Mouse (Mus musculus) CH12.LX (cell line): ENCODE results near the gene Cntrl. TPM values are rescaled to one million over a fixed set of nuclear protein-coding genes. Genes with fewer than 3 reads are reported as not detected.

Experiments
- DNase-seq: peaks from one replicate; pipeline ENCODE4 v3.0.0-alpha.2; 2013; ENCODE audit errors: extremely low read depth
- H3K27ac ChIP-seq: 2 replicates; pipeline ENCODE4 v1.5.1; 2012; ENCODE audit warnings: low read depth, mild to moderate bottlenecking, control low read depth, moderate library complexity; ENCODE audit not compliant: insufficient read depth
- H3K27me3 ChIP-seq: replicated peaks from 2 replicates; pipeline ENCODE3; 2012; ENCODE audit warnings: inconsistent platforms
- H3K36me3 ChIP-seq, 2 experiments: replicated peaks in 1 of 2; 2 replicates each; pipeline versions ENCODE3 to v1.6.1; 2012; ENCODE audit warnings: inconsistent platforms in 1 of 2, low read length in 1 of 2, mild to moderate bottlenecking in 1 of 2, mixed read lengths in 1 of 2, moderate library complexity in 1 of 2; ENCODE audit not compliant: control insufficient read depth in 1 of 2, insufficient read depth in 1 of 2
- H3K4me1 ChIP-seq, 2 experiments: 2 replicates each; pipeline ENCODE4 v1.6.1; 2012; ENCODE audit warnings: inconsistent platforms in 1 of 2, moderate library complexity in 1 of 2; ENCODE audit not compliant: insufficient read depth in 2 of 2, control insufficient read depth in 1 of 2
- H3K4me2 ChIP-seq: 2 replicates; pipeline ENCODE4 v1.6.1; 2012; ENCODE audit warnings: low read depth, mild to moderate bottlenecking, control low read depth; ENCODE audit not compliant: poor library complexity, insufficient read depth, severe bottlenecking
- H3K4me3 ChIP-seq, 3 experiments: fragments of 150-350 bp in 1 of 3; sonication (generic) in 1 of 3; replicated peaks in 1 of 3; 2 replicates each; pipeline versions ENCODE3 to v1.5.1; 2011 to 2012; ENCODE audit warnings: low read depth in 2 of 3, low read length in 2 of 3, mild to moderate bottlenecking in 2 of 3, moderate library complexity in 2 of 3, control low read depth in 1 of 3, improper control_type of control experiment in 1 of 3, inconsistent platforms in 1 of 3, mixed read lengths in 1 of 3; ENCODE audit not compliant: poor library complexity in 1 of 3
- H3K79me2 ChIP-seq: replicated peaks from 2 replicates; pipeline ENCODE4 v1.6.1; 2012; ENCODE audit warnings: mild to moderate bottlenecking, moderate library complexity; ENCODE audit not compliant: control insufficient read depth, poor library complexity, insufficient read depth, severe bottlenecking; ENCODE audit errors: extremely low read depth
- H3K9ac ChIP-seq: 2 replicates; pipeline ENCODE4 v1.6.1; 2012; ENCODE audit warnings: low read depth, mild to moderate bottlenecking, control low read depth, moderate library complexity; ENCODE audit not compliant: insufficient read depth
- H3K9me3 ChIP-seq: replicated peaks from 2 replicates; pipeline ENCODE3; 2012; ENCODE audit warnings: low read length, inconsistent platforms, mixed read lengths
- BHLHE40 ChIP-seq: IDR thresholded peaks from 2 replicates; pipeline ENCODE4 v1.6.1; 2011; ENCODE audit warnings: mild to moderate bottlenecking, low read depth, low read length, improper control_type of control experiment
- CHD1 ChIP-seq: IDR thresholded peaks from 2 replicates; pipeline ENCODE4 v1.6.1; 2012; ENCODE audit warnings: low read depth, low read length, improper control_type of control experiment, inconsistent platforms
- CTCF ChIP-seq, 2 experiments: IDR thresholded peaks in 1 of 2; conservative IDR thresholded peaks in 1 of 2; 2 replicates each; pipeline ENCODE4 v1.5.1; 2011 to 2012; ENCODE audit warnings: low read depth in 2 of 2, low read length in 2 of 2, improper control_type of control experiment in 1 of 2, inconsistent platforms in 1 of 2, mild to moderate bottlenecking in 1 of 2, moderate library complexity in 1 of 2
- E2F4 ChIP-seq: IDR thresholded peaks from 2 replicates; pipeline ENCODE4 v1.6.1; 2011; ENCODE audit warnings: low read depth, low read length, improper control_type of control experiment; ENCODE audit not compliant: insufficient replicate concordance
- EP300 ChIP-seq: IDR thresholded peaks from 2 replicates; pipeline ENCODE4 v1.6.1; 2011; ENCODE audit warnings: low read length, improper control_type of control experiment
- ETS1 ChIP-seq: conservative IDR thresholded peaks from 2 replicates; pipeline ENCODE4 v1.6.1; 2012; ENCODE audit warnings: low read depth, mild to moderate bottlenecking, inconsistent platforms, low read length, improper control_type of control experiment, moderate library complexity
- HCFC1 ChIP-seq: IDR thresholded peaks from 2 replicates; pipeline ENCODE4 v1.6.1; 2012; ENCODE audit warnings: low read depth, mild to moderate bottlenecking, inconsistent platforms, low read length, improper control_type of control experiment
- IRF4 ChIP-seq: IDR thresholded peaks from 2 replicates; pipeline ENCODE4 v1.6.1; 2014; ENCODE audit warnings: low read depth, mild to moderate bottlenecking, inconsistent platforms, low read length, improper control_type of control experiment
- JUN ChIP-seq: IDR thresholded peaks from 2 replicates; pipeline ENCODE4 v1.6.1; 2011; ENCODE audit warnings: low read depth, mild to moderate bottlenecking, low read length, improper control_type of control experiment, moderate library complexity; ENCODE audit not compliant: insufficient read depth
- KAT2A ChIP-seq: IDR thresholded peaks from 2 replicates; pipeline ENCODE4 v1.6.1; 2012; ENCODE audit warnings: low read length, improper control_type of control experiment, inconsistent platforms; ENCODE audit not compliant: insufficient replicate concordance
- MAFK ChIP-seq: IDR thresholded peaks from 2 replicates; pipeline ENCODE4 v1.6.1; 2011; ENCODE audit warnings: low read length, improper control_type of control experiment; ENCODE audit not compliant: insufficient replicate concordance
- MAX ChIP-seq: IDR thresholded peaks from 2 replicates; pipeline ENCODE4 v1.6.1; 2011; ENCODE audit warnings: low read length, improper control_type of control experiment
- MAZ ChIP-seq: IDR thresholded peaks from 2 replicates; pipeline ENCODE4 v1.6.1; 2012; ENCODE audit warnings: low read depth, mild to moderate bottlenecking, inconsistent platforms, low read length, improper control_type of control experiment, moderate library complexity
- MEF2A ChIP-seq: IDR thresholded peaks from 2 replicates; pipeline ENCODE4 v1.6.1; 2014; ENCODE audit warnings: low read depth, mild to moderate bottlenecking, inconsistent platforms, low read length, improper control_type of control experiment, borderline replicate concordance
- MXI1 ChIP-seq: IDR thresholded peaks from 2 replicates; pipeline ENCODE4 v1.6.1; 2011; ENCODE audit warnings: mild to moderate bottlenecking, low read depth, low read length, improper control_type of control experiment
- NRF1 ChIP-seq: IDR thresholded peaks from 2 replicates; pipeline ENCODE4 v1.6.1; 2014; ENCODE audit warnings: low read depth, mild to moderate bottlenecking, inconsistent platforms, low read length, improper control_type of control experiment, moderate library complexity
- POLR2A ChIP-seq: IDR thresholded peaks from 2 replicates; pipeline ENCODE4 v1.6.1; 2011; ENCODE audit warnings: low read depth, mild to moderate bottlenecking, improper control_type of control experiment, low read length
- POLR2AphosphoS2 ChIP-seq: IDR thresholded peaks from 2 replicates; pipeline ENCODE4 v1.6.1; 2011; ENCODE audit warnings: low read depth, low read length, improper control_type of control experiment
- RAD21 ChIP-seq: IDR thresholded peaks from 2 replicates; pipeline ENCODE4 v1.6.1; 2011; ENCODE audit warnings: low read depth, mild to moderate bottlenecking, low read length, improper control_type of control experiment, moderate library complexity
- RCOR1 ChIP-seq: conservative IDR thresholded peaks from 2 replicates; pipeline ENCODE4 v1.6.1; 2012; ENCODE audit warnings: low read depth, mild to moderate bottlenecking, inconsistent platforms, low read length, improper control_type of control experiment
- SIN3A ChIP-seq: IDR thresholded peaks from 2 replicates; pipeline ENCODE4 v1.6.1; 2012; ENCODE audit warnings: low read length, improper control_type of control experiment, inconsistent platforms
- SMC3 ChIP-seq: IDR thresholded peaks from 2 replicates; pipeline ENCODE4 v1.6.1; 2011; ENCODE audit warnings: low read depth, low read length, improper control_type of control experiment
- TBP ChIP-seq: conservative IDR thresholded peaks from 2 replicates; pipeline ENCODE4 v1.6.1; 2011; ENCODE audit warnings: low read depth, low read length, improper control_type of control experiment
- TCF12 ChIP-seq: IDR thresholded peaks from 2 replicates; pipeline ENCODE4 v1.6.1; 2014; ENCODE audit warnings: low read depth, mild to moderate bottlenecking, inconsistent platforms, low read length, improper control_type of control experiment
- UBTF ChIP-seq: IDR thresholded peaks from 2 replicates; pipeline ENCODE4 v1.6.1; 2012; ENCODE audit warnings: low read depth, mild to moderate bottlenecking, inconsistent platforms, low read length, improper control_type of control experiment, moderate library complexity
- USF2 ChIP-seq: conservative IDR thresholded peaks from 2 replicates; pipeline ENCODE4 v1.6.1; 2011; ENCODE audit warnings: low read depth, low read length, improper control_type of control experiment
- ZC3H11A ChIP-seq: IDR thresholded peaks from 2 replicates; pipeline ENCODE4 v1.6.1; 2012; ENCODE audit warnings: low read depth, mild to moderate bottlenecking, inconsistent platforms, low read length, improper control_type of control experiment
- ZMIZ1 ChIP-seq: IDR thresholded peaks from 2 replicates; pipeline ENCODE4 v1.6.1; 2012; ENCODE audit warnings: low read depth, mild to moderate bottlenecking, inconsistent platforms, low read length, improper control_type of control experiment
- dilution Hi-C: fragments of 300-500 bp; cut with MboI; formaldehyde crosslinking; loops from 2 replicates; pipeline ENCODE4 v1.14.3; 2020; ENCODE audit warnings: low sequenced_read_pairs; ENCODE audit not compliant: extremely low pct_unique_long_range_greater_than_20kb, extremely low pct_ligation_motif_present
- in situ Hi-C: fragments of 300-500 bp; cut with MboI; formaldehyde crosslinking; loops from 3 replicates; pipeline ENCODE4 v1.14.3; 2019; ENCODE audit warnings: low sequenced_read_pairs, low pct_ligation_motif_present, low pct_unique_long_range_greater_than_20kb, mixed read lengths
- polyA plus RNA-seq: library from polyadenylated mRNA; unstranded; fragments of >175 nt; gene quantifications from 2 replicates; pipeline ENCODE4 v1.2.1, GENCODE M21; 2012; ENCODE audit warnings: low read depth; ENCODE audit not compliant: insufficient read length
- total RNA-seq, 2 experiments: library from RNA; depleted of rRNA; stranded (reverse); fragments of 300-350 nt in 1 of 2; fragments of >200 nt in 1 of 2; gene quantifications; 2 replicates each; pipeline ENCODE4 v1.2.3; 2012 to 2014

Cntrl gene
- total and polyA plus RNA-seq, 3 experiments, result 55.6 to 69.7 (median 64.5) TPM

DNA sequence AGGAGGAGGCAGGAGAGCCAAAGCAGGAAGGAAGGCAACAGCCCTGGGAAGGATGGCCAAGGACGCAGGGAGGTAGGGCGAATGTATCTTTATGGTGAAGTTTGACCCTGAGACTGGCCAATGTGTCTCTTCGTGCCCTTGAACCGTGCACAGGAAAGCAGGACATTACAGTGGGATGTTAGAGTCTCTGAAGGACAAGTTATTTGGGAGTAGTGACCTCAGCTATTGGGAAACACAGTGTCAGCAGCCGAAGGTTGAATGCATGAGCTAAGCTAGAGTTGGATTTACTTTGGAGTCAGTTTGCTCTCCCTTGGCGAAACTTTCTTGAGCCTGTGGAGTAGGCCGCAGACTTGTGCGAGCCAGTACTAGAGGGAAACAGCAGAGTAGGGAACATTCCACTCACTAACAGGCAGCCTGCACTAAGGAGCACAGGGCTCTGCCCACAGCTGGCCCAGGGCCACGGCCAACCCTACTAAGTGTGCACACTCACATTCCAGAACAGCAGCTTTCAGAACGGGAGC, 62.1 kb downstream of the Cntrl start:
- in situ Hi-C loops, result no loop called here
- no peak for DNase-seq
- H3K4me1 ChIP-seq, result peaks cover 0 to 8% of the 10 kb centered on the region in 2 experiments; a peak in 1 of 4 replicates
- H3K27ac ChIP-seq, result no peak overlapping the region
- no peaks in the 10 kb centered on the region for H3K27me3 ChIP-seq
- no peak overlapping the region for H3K9ac ChIP-seq
- H3K36me3 ChIP-seq, result peaks cover 81 to 90% of the 10 kb centered on the region in 2 experiments
- H3K4me2 ChIP-seq, result no peak overlapping the region
- TF ChIP-seq MAX (no peak), TBP (no peak), SIN3A (no peak), RCOR1 (no peak), TCF12 (no peak), IRF4 (no peak), ETS1 (no peak), SMC3 (no peak), JUN (no peak), POLR2A (no peak), CTCF (conservative IDR thresholded peaks at IDR 0.05 in 1 of 2, IDR thresholded peaks at IDR 0.05 in 1 of 2; ENCODE audit: low read depth in 2 of 2, low read length in 2 of 2) (no peak), E2F4 (no peak), BHLHE40 (no peak), MXI1 (no peak), POLR2AphosphoS2 (no peak), USF2 (no peak), MAFK (no peak), MEF2A (no peak)
- TF ChIP-seq, all 38 proteins: peak for 0
- no peak overlapping the region for H3K4me3 ChIP-seq
- no peaks in the 10 kb centered on the region for H3K9me3 ChIP-seq
- dilution Hi-C loops, result no loop called here
- no peaks in the 10 kb centered on the region for H3K79me2 ChIP-seq

DNA sequence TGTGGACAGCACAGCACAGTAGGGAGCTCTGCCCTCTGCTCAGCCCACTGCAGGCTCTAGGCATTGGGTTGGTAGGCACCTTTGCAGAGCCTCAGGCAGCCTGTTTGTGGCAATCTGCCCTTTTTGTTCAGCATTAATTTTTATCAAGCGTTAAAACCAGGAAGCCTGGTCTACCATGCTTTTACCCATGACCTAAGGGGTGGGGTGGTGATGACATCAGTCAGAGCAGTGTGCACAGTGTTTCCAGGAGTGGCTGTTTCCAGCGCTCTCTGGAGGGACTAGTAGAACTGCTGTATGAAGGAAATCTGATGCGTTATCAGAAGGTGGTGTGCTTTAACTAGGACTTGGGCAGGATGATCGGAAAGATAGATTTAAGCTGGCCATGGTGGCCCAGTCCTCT, 63.0 kb downstream of the Cntrl start:
- peaks cover 0 to 8% of the 10 kb centered on the region in 2 experiments; a peak in 1 of 4 replicates for H3K4me1 ChIP-seq
- no peak overlapping the region for H3K4me3 ChIP-seq
- in situ Hi-C loops (no loop called here), dilution Hi-C loops (no loop called here)
- no peaks in the 10 kb centered on the region for H3K79me2 ChIP-seq
- no peaks in the 10 kb centered on the region for H3K9me3 ChIP-seq
- no peak for DNase-seq
- no peak overlapping the region for H3K27ac ChIP-seq
- H3K36me3 ChIP-seq, result peaks cover 82 to 92% of the 10 kb centered on the region in 2 experiments
- H3K9ac ChIP-seq, result no peak overlapping the region
- no peak for TF ChIP-seq ETS1
- no peak for TF ChIP-seq NRF1
- no peak for TF ChIP-seq IRF4
- TF ChIP-seq JUN, result no peak
- no peak for TF ChIP-seq TCF12
- TF ChIP-seq MAZ, result no peak
- TF ChIP-seq MEF2A, result no peak
- TF ChIP-seq CHD1, result no peak
- no peak for TF ChIP-seq ZC3H11A
- TF ChIP-seq RAD21, result no peak
- TF ChIP-seq HCFC1, result no peak
- no peak for TF ChIP-seq MAFK
- no peak for TF ChIP-seq RCOR1
- TF ChIP-seq TBP, result no peak
- no peak for TF ChIP-seq BHLHE40
- no peak for TF ChIP-seq UBTF
- TF ChIP-seq KAT2A, result no peak
- no peak for TF ChIP-seq SIN3A
- TF ChIP-seq EP300, result no peak
- no peak for TF ChIP-seq ZMIZ1
- H3K4me2 ChIP-seq, result no peak overlapping the region
- no peaks in the 10 kb centered on the region for H3K27me3 ChIP-seq
